ENCODE assay signal across 10 mouse cellular contexts in genomic region chr7:142082179-142082578, GRCm38 (mm10). TPM values are rescaled to one million over a fixed set of nuclear protein-coding genes. Genes with fewer than 3 reads are reported as not detected.
DNase-seq lines count a peak whose midpoint lies in the region; ATAC-seq and TF ChIP-seq lines count a peak whose summit lies in the region.
"Had no signal": no experiment of that assay in that cellular context is flagged by ENCODE, and none has a peak within 500 bp of the region (broad histone marks: within the 10 kb centered on the region; RNA-seq: fewer than 3 reads in every experiment).

No protein-coding gene starts in this region.

- no peak for TF ChIP-seq CTCF in intestine, postnatal 0 days (IDR thresholded peaks at IDR 0.05; ENCODE audit: low read depth)

- peaks cover 11% of the 10 kb centered on the region; the same call in 1 of the 2 replicates for H3K4me1 ChIP-seq in intestine, embryonic 14.5 days (replicated peaks; ENCODE audit: control insufficient read depth, insufficient read depth, low read length)
- no peaks in the 10 kb centered on the region for H3K4me1 ChIP-seq in intestine, postnatal 0 days (replicated peaks; ENCODE audit: control insufficient read depth, insufficient read depth, low read length)
- peaks cover 17% of the 10 kb centered on the region for H3K4me1 ChIP-seq in hindbrain, embryonic 12.5 days
- H3K4me1 ChIP-seq in midbrain, embryonic 14.5 days (ENCODE audit: control insufficient read depth, insufficient read depth, low read length): no peaks in the 10 kb centered on the region

- H3K9me3 ChIP-seq in intestine, embryonic 14.5 days (ENCODE audit: control insufficient read depth, low read length): no peaks in the 10 kb centered on the region
- no peaks in the 10 kb centered on the region for H3K9me3 ChIP-seq in intestine, postnatal 0 days (ENCODE audit: control insufficient read depth)
- no peaks in the 10 kb centered on the region for H3K9me3 ChIP-seq in hindbrain, embryonic 12.5 days (replicated peaks)
- H3K9me3 ChIP-seq in midbrain, embryonic 14.5 days (ENCODE audit: control insufficient read depth, low read length): no peaks in the 10 kb centered on the region

- H3K4me2 ChIP-seq in intestine, embryonic 14.5 days (ENCODE audit: low read length): peak overlapping the region; percentile 25
- no peak overlapping the region for H3K4me2 ChIP-seq in intestine, postnatal 0 days (replicated peaks; ENCODE audit: low read depth)
- peak overlapping the region; percentile 34 for H3K4me2 ChIP-seq in hindbrain, embryonic 12.5 days (replicated peaks)
- H3K4me2 ChIP-seq in midbrain, embryonic 14.5 days (ENCODE audit: low read length): no peak overlapping the region

- 0 out of 2 replicates have a peak, but pooled peaks cover 5% of the 10 kb centered on the region for H3K36me3 ChIP-seq in intestine, embryonic 14.5 days (ENCODE audit: control insufficient read depth, insufficient read depth, low read length)
- peaks cover 27% of the 10 kb centered on the region; the same call in 1 of the 2 replicates for H3K36me3 ChIP-seq in intestine, postnatal 0 days (ENCODE audit: control insufficient read depth, insufficient read depth)
- H3K36me3 ChIP-seq in hindbrain, embryonic 12.5 days: peaks cover 40% of the 10 kb centered on the region
- H3K36me3 ChIP-seq in midbrain, embryonic 14.5 days (ENCODE audit: control insufficient read depth, insufficient read depth, low read length): peaks cover 82% of the 10 kb centered on the region

- no peak for ATAC-seq in intestine, embryonic 14.5 days (replicated peaks; ENCODE audit: low FRiP score, low TSS enrichment, low read depth)
- ATAC-seq in intestine, postnatal 0 days: no peak
- no peak for ATAC-seq in hindbrain, embryonic 12.5 days (ENCODE audit: low FRiP score)
- no peak for ATAC-seq in midbrain, embryonic 14.5 days (ENCODE audit: low FRiP score, low TSS enrichment)

- intact Hi-C loops in left cerebral cortex, postnatal 14 days (cut with DNase I): no loop called here

- H3K9ac ChIP-seq in intestine, embryonic 14.5 days (ENCODE audit: low read length): no peak overlapping the region
- H3K9ac ChIP-seq in intestine, postnatal 0 days (ENCODE audit: low read depth, low read length): no peak overlapping the region
- peak overlapping the region; percentile 49; the same call in 1 of the 2 replicates for H3K9ac ChIP-seq in hindbrain, embryonic 12.5 days
- H3K9ac ChIP-seq in midbrain, embryonic 14.5 days (replicated peaks; ENCODE audit: low read length): 0 out of 2 replicates have a peak overlapping the region, but pooled peaks have one; percentile 16

- WGBS in intestine, embryonic 14.5 days: 18% methylated on average over 38 of the region's 38 CpGs
- 49% methylated on average over 38 of the region's 38 CpGs for WGBS in intestine, postnatal 0 days
- WGBS in hindbrain, embryonic 12.5 days: 5% methylated on average over 35 of the region's 38 CpGs
- WGBS in midbrain, embryonic 14.5 days: 16% methylated on average over 36 of the region's 38 CpGs

- H3K4me3 ChIP-seq in intestine, embryonic 14.5 days (ENCODE audit: low read depth, low read length): peak overlapping the region; percentile 8; the same call in 1 of the 2 replicates
- H3K4me3 ChIP-seq in intestine, postnatal 0 days (ENCODE audit: low read depth, low read length): no peak overlapping the region
- peak overlapping the region; percentile 14 for H3K4me3 ChIP-seq in hindbrain, embryonic 12.5 days
- H3K4me3 ChIP-seq in midbrain, embryonic 14.5 days (replicated peaks; ENCODE audit: low read depth, low read length): no peak overlapping the region

- no peak for DNase-seq in intestine, embryonic 14.5 days (ENCODE audit: low spot score)
- DNase-seq in ZHBTc4 (ENCODE audit: low read depth, low spot score): peak; percentile 42
- no peak for DNase-seq in midbrain, embryonic 14.5 days
- DNase-seq in left cerebral cortex, postnatal 14 days (ENCODE audit: low spot score in 2 of 2): no peak
- DNase-seq in frontal cortex, postnatal 36 days (ENCODE audit: low spot score in 2 of 2): no peak

- peaks cover 51% of the 10 kb centered on the region for H3K27me3 ChIP-seq in intestine, embryonic 14.5 days (replicated peaks; ENCODE audit: control insufficient read depth, insufficient read depth, low read length)
- peaks cover 5% of the 10 kb centered on the region; the same call in 1 of the 2 replicates for H3K27me3 ChIP-seq in intestine, postnatal 0 days (replicated peaks; ENCODE audit: control insufficient read depth, insufficient read depth, low read length)
- H3K27me3 ChIP-seq in hindbrain, embryonic 12.5 days: peaks cover 51% of the 10 kb centered on the region
- H3K27me3 ChIP-seq in midbrain, embryonic 14.5 days (ENCODE audit: control insufficient read depth, insufficient read depth, low read length): peaks cover 17% of the 10 kb centered on the region; the same call in 1 of the 2 replicates

- no peak overlapping the region for H3K27ac ChIP-seq in intestine, embryonic 14.5 days (ENCODE audit: low read depth)
- no peak overlapping the region for H3K27ac ChIP-seq in intestine, postnatal 0 days (ENCODE audit: low read depth, low read length)
- no peak overlapping the region for H3K27ac ChIP-seq in hindbrain, embryonic 12.5 days
- H3K27ac ChIP-seq in midbrain, embryonic 14.5 days (replicated peaks; ENCODE audit: low read depth, low read length): no peak overlapping the region

RNA-seq across cellular contexts. Expression of gene Dusp8, which starts 13.5 kb away (rescaled TPM):
- polyA plus RNA-seq in intestine, embryonic 14.5 days (2014; fragmentation: Nextera tagmentation; extraction: Ambion mirVana): 8.1 and 8.8 TPM in 2 replicates
- polyA plus RNA-seq in intestine, postnatal 0 days (2015; fragmentation: Nextera tagmentation; extraction: Ambion mirVana): 5.8 and 6.4 TPM in 2 replicates
- 49.1 and 53.8 TPM in 2 replicates for polyA plus RNA-seq in hindbrain, embryonic 12.5 days (2016; fragmentation: Nextera tagmentation; extraction: Ambion mirVana)
- polyA plus RNA-seq in midbrain, embryonic 14.5 days (2014; fragmentation: Nextera tagmentation; extraction: Ambion mirVana): 112 and 126 TPM in 2 replicates
- total RNA-seq in left cerebral cortex, postnatal 14 days (2021): 100 to 1,000 TPM; 154 to 171 TPM
- total RNA-seq: megakaryocyte, adult 5-6 weeks had no signal

RNA-seq across cellular contexts. Expression of gene Mob2, which starts 21.3 kb away (rescaled TPM):
- polyA plus RNA-seq in intestine, embryonic 14.5 days (2014; fragmentation: Nextera tagmentation; extraction: Ambion mirVana): 63.0 and 64.8 TPM in 2 replicates
- polyA plus RNA-seq in intestine, postnatal 0 days (2015; fragmentation: Nextera tagmentation; extraction: Ambion mirVana): 49.5 and 54.7 TPM in 2 replicates
- 48.0 and 48.8 TPM in 2 replicates for polyA plus RNA-seq in hindbrain, embryonic 12.5 days (2016; fragmentation: Nextera tagmentation; extraction: Ambion mirVana)
- 53.5 and 57.2 TPM in 2 replicates for polyA plus RNA-seq in midbrain, embryonic 14.5 days (2014; fragmentation: Nextera tagmentation; extraction: Ambion mirVana)
- total RNA-seq in left cerebral cortex, postnatal 14 days (2021): 10 to 100 TPM; 26.4 to 31.7 TPM

RNA-seq across cellular contexts. Expression of gene Gm45618, which starts 38.4 kb away (rescaled TPM):
- polyA plus RNA-seq in intestine, embryonic 14.5 days (2014; fragmentation: Nextera tagmentation; extraction: Ambion mirVana): not detected in 2 replicates
- not detected in 2 replicates for polyA plus RNA-seq in intestine, postnatal 0 days (2015; fragmentation: Nextera tagmentation; extraction: Ambion mirVana)
- not detected in 2 replicates for polyA plus RNA-seq in hindbrain, embryonic 12.5 days (2016; fragmentation: Nextera tagmentation; extraction: Ambion mirVana)
- 0.34 TPM in 1 of 2 replicates, not detected in the other for polyA plus RNA-seq in midbrain, embryonic 14.5 days (2014; fragmentation: Nextera tagmentation; extraction: Ambion mirVana)
- not detected for total RNA-seq in left cerebral cortex, postnatal 14 days (2021)
- total RNA-seq: layer of hippocampus, postnatal 25 days; megakaryocyte, adult 5-6 weeks had no signal
- polyA plus RNA-seq: heart, embryonic 16.5 days had no signal

RNA-seq across cellular contexts. Expression of gene Gm39115, which starts 53.7 kb away (rescaled TPM):
- polyA plus RNA-seq in intestine, embryonic 14.5 days (2014; fragmentation: Nextera tagmentation; extraction: Ambion mirVana): not detected in 2 replicates
- not detected in 2 replicates for polyA plus RNA-seq in intestine, postnatal 0 days (2015; fragmentation: Nextera tagmentation; extraction: Ambion mirVana)
- not detected in 2 replicates for polyA plus RNA-seq in hindbrain, embryonic 12.5 days (2016; fragmentation: Nextera tagmentation; extraction: Ambion mirVana)
- polyA plus RNA-seq in midbrain, embryonic 14.5 days (2014; fragmentation: Nextera tagmentation; extraction: Ambion mirVana): not detected in 2 replicates
- not detected for total RNA-seq in left cerebral cortex, postnatal 14 days (2021)
- total RNA-seq: layer of hippocampus, postnatal 25 days; megakaryocyte, adult 5-6 weeks had no signal
- polyA plus RNA-seq: heart, embryonic 16.5 days had no signal

Comparison
In these comparisons a context has a peak if more than half of its experiments do, and no peak if none do; other contexts are left out.
1. H3K4me2 ChIP-seq: peak in intestine, embryonic 14.5 days (single experiment) and hindbrain, embryonic 12.5 days (single experiment); none in intestine, postnatal 0 days (single experiment) and midbrain, embryonic 14.5 days (single experiment).
2. H3K4me3 ChIP-seq: peak in intestine, embryonic 14.5 days (single experiment) and hindbrain, embryonic 12.5 days (single experiment); none in intestine, postnatal 0 days (single experiment) and midbrain, embryonic 14.5 days (single experiment).
3. H3K9ac ChIP-seq: peak in hindbrain, embryonic 12.5 days (single experiment) and midbrain, embryonic 14.5 days (single experiment); none in intestine, embryonic 14.5 days (single experiment) and intestine, postnatal 0 days (single experiment).